Mouse (Mus musculus): ENCODE measurements around the gene Ipo9. TPM values are rescaled to one million over a fixed set of nuclear protein-coding genes. Genes with fewer than 3 reads are reported as not detected.

The Ipo9 gene
- polyA plus RNA-seq, 2 experiments from 2014 or later, result 36.3 to 39.7 TPM

DNA sequence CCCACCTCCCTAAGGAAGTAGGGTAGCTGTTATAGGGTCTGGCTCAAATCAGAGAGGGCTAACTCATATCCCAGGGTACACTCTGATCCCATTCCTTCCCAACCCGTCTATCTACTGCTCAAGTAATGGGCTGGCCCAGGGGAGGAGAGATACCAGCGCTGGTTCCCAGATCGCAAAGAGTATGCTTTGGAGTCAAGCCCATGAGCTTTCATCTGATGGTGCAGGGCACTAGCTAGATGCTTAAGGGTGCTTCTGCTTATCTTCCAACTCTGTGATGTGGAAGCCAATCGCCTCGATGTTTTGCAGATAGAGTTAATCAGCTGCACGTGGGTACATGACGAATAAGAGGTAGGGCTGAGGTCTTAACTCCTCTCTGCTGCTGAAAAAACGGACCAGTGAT lies 62.7 kb downstream of the Ipo9 start:
- ATAC-seq, result no peak

DNA sequence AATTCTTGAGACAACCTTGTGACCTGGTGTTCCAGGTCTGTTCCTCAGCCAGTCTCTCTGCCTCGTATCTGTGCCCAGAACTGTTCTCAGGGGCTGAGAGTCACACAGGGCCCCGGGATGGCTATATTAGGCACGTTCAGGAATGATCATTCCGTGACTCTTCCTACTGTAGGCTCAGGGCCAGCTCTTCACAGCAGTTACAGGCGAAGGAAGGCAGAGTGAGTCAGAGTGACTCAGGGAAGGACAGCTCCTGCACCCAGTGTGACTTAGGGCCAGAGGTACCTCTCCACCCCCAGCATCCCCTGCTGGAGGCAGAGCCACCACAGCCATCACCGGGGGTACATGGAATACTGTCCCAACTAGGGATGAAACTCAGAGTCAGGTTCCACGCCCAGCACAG lies 63.3 kb downstream of the Ipo9 start:
- ATAC-seq, result no peak

DNA sequence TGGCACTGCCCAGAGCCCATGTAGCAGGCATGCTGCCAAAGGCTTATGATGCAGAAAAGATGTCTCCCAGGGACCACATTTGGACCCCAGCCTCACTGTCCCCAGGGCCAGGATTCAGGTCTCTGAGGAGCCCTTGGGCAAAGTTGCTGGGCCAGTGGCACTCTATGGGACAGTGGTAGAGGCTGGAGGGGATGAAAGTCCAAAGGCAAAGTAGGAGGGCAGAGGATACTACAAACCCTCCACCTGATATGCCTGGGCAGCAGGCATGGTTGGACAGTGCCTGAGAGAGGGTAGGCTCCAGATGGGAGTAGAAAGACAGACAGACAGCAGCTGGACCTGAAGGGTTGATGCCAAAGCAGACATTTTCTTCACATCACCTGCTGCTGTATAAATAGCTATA lies 63.9 kb downstream of the Ipo9 start:
- ATAC-seq, result no peak

DNA sequence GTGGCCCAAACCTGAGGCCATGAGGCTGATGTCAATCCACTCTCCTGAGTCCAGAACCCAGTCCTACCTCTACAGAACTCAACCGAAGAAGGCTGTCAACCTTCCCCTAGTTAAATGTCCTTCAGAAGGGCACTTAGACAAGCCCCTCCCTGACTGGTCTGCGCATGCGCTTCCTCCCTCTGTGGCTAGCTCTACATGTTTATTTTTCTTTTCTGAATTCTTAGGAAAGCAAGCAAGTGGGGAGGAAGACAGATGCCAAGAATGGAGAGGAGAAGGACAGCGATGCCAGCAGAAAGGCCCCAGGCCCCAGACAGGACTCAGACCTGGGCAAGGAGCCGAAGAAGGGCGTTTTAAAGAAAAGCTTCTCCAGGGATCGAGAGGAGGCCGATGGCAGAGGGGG lies 66.9 kb downstream of the Ipo9 start:
- ATAC-seq, result no peak

DNA sequence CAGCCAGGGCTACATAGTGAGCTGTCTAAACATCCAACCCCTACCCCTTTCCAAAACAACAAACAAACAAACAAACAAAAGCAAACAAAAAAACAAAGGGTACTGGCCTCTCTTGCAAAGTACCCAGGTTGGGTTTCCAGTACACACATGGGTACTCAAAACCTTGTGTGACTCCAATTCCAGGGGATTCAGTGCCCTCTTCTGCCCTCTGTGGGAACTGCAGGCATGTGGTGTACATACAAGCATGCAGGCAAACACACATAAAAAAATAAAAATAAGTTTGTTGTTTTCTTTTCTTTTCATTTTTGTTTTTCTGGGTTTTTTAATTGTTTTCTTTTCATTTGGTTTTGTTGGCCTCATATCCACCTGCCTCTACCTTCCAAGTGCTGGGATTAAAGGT lies 68.2 kb downstream of the Ipo9 start:
- ATAC-seq, result no peak

DNA sequence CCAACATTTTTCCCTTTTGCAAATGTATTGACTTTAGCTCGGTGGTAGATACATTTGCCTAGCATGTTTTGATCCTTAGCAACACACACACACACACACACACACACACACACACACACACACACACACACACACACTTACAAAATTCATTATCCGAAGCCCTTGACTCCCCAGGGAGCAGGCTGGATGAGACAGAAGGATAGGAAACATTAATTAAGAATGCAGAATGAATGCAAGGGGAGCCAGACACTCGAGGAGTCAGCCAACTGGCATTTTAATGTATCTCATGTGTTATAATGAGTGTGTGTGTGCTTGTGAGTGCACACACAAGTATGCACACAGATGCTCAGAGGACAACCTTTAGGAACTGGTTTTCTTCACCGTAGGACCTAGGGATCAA lies 68.8 kb downstream of the Ipo9 start:
- no peak for ATAC-seq

DNA sequence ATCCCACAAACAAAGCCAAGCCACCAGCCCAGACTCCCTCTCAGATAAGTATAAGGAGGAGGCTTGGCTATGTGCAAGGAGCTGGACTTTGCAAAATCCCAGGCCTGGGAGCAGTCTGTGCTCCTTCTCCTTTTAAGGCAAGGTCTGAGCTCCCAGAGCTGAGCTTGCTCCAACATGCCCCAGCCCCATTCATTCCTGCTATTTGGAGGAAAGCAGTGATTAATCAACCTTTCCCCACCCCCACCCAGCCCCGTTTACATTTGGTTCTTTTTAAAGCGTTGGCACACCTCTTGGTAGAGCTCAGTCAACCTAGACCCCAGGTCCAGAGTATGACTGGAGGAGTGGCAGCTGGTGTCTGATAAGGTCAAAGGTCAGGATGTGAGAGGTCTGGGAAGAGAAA lies 71.2 kb downstream of the Ipo9 start:
- ATAC-seq, result no peak

DNA sequence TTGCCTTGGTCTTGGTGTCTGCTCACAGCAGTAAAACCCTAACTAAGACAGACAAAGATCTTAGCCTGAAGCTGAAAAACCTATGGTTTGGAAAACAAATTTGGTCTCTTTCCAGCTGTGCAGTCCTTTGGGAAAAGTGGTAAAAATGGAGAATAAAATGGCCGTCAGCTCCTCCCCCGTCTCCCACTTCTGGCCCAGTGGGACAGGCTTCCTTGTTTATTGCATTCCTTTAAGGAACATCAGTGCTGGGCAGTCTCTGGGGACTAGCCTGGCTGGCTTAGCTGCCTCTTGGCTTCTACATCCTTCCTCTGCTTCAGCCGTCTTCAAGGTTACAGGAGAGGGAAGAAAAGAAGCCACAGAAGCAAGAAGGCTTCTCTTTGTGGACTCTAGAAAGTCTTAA lies 78.3 kb downstream of the Ipo9 start:
- no peak for ATAC-seq

DNA sequence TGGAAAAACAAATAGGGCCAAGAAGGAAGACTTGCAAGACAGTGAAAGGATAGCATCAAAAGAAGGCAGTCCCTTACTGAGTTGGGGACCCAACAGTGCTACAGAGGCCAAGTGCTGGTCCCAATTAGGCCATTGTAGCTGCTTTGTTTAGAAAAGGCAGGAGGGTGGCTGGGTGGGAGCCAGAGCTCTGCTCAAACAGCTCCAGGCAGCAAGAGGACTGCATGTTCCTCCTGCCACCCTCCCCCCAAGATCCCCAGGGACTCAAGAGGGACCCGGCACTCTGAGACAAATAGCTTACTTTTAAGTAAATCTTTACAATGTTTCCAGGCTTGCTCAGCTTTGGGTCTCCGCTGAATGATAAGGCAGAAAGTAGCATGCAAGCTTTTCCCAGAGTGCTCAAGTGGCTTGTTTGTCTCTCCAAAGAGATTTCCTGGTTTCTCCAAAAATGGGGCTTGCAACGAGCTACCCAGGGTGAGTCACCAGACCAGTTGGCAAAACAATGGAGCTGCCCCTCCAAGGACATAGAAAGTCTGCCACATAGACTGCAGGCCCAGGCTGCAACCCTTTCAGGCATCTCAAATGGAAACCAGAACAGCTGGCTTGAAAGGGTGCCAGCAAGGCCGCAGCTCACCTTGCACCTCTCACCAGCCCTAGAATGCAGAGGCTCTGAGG lies 82.7 kb downstream of the Ipo9 start:
- no peak for ATAC-seq

DNA sequence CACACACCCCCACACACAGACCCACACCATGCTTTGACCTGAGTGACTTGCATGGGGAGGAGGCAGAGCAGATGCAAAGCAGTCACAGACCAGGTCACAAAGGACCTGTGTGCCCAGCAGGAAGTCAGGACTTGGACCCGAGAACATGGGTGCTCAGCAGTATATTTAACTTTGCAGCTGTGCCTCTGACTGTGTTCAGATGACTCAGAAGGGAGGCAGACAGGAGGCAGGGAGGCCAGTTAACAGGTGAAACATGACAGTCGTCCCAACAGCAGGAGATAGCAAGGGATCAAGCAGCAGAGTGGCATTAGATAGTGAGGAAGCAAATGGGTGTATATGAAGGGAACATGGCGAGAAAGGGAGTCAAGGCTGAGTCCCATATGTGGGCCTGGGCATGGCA lies 83.4 kb downstream of the Ipo9 start:
- ATAC-seq, result no peak

DNA sequence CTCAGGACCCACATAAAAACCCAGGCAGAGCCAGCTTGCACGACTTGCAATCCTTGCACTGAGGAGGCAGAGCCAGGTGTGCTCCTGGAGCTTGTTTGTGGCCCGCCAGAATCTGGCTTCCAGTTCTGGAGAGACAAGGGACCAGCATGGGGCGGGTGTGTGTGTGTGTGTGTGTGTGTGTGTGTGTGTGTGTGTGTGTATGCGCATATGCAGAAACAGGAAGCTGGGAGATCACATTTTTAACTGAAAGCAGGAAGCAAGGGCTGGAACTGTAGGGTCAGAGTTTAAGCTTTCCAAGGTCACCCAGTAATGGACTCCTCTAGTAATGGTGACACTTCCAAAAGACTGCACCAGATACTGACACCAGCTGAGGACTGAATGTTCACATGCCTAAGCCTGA lies 86.3 kb downstream of the Ipo9 start:
- ATAC-seq, result no peak

DNA sequence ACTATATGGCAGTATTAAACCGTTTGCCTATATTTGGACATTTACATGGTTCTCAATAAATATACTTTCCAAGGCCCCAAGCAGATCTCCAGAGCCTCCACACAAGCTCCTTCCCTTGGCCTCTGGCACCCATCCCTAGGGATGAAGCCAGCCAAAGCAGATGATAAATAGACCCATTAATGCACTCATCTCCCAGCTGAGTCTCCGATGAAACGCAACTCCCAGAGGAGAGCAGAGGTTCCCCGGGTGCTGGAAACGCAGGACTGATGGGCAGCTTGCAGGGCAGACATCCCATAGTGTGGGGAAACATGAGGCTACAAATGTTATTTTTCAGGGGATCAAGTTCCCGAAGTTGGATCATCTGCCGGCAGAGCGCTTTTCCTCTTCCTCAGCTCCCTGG lies 88.4 kb downstream of the Ipo9 start:
- ATAC-seq, result no peak

Other genes with a start within 250 kb of the Ipo9 start
- not detected for gene Elf3, start 171.9 kb downstream of the Ipo9 start, polyA plus RNA-seq (2017; shearing (Covaris generic))
- gene Rnpep, start 146.4 kb downstream of the Ipo9 start, polyA plus RNA-seq (2017; shearing (Covaris generic)), result 10 to 100 TPM; 45.4 to 51.9 TPM
- 100 to 1,000 TPM; 181 to 212 TPM for gene Timm17a, start 116.7 kb downstream of the Ipo9 start, polyA plus RNA-seq (2017; shearing (Covaris generic))
- not detected for gene Lmod1, start 105.7 kb downstream of the Ipo9 start, polyA plus RNA-seq (2017; shearing (Covaris generic))
- gene Shisa4, start 55.3 kb downstream of the Ipo9 start, polyA plus RNA-seq (2017; shearing (Covaris generic)), result not detected
- gene Nav1, start 176.8 kb upstream of the Ipo9 start, polyA plus RNA-seq (2017; shearing (Covaris generic)), result under 1 TPM; 0.22 to 0.61 TPM